Comparison of ENCODE assay signal across 8 mouse cellular contexts in genomic region chr14:116926404-116927171, GRCm38 (mm10). TPM values are rescaled to one million over a fixed set of nuclear protein-coding genes. Genes with fewer than 3 reads are reported as not detected.
A peak's percentile ranks its signal among the peaks of the same experiment; 100 is the strongest.
DNase-seq lines count a peak whose midpoint lies in the region; ATAC-seq lines count a peak whose summit lies in the region.

No protein-coding gene starts in this region.

- peak overlapping the region; percentile 91 for H3K27ac ChIP-seq in intestine, embryonic 16.5 days (ENCODE audit: low read length)

- H3K9ac ChIP-seq in intestine, embryonic 16.5 days (ENCODE audit: low read depth, low read length) = peak overlapping the region; percentile 71

- H3K27me3 ChIP-seq in intestine, embryonic 16.5 days (replicated peaks; ENCODE audit: control insufficient read depth, insufficient read depth, low read length) = no peaks in the 10 kb centered on the region

- DNase-seq in adrenal gland, postnatal 14 days = peak; percentile 78
- DNase-seq in embryo, embryonic 11.5 days (ENCODE audit: low read depth, low spot score) = peak; percentile 65
- DNase-seq in gastrocnemius, postnatal 4 days (ENCODE audit: low spot score in 2 of 2) = peak; percentile 50 to 75
- peak; percentile 82 for DNase-seq in left cerebral cortex, postnatal 4 days
- DNase-seq in mesoderm, embryonic 11.5 days (ENCODE audit: low read depth, low spot score) = peak; percentile 86
- DNase-seq in skeletal muscle tissue, adult 2 months (ENCODE audit: low read depth, low spot score) = peak; percentile 35
- no peak for DNase-seq in spleen, adult 12 weeks (ENCODE audit: low spot score)

- 0% methylated on average over 50 of the region's 52 CpGs for WGBS in intestine, embryonic 16.5 days

- peaks cover 4% of the 10 kb centered on the region; the same call in 1 of the 2 replicates for H3K4me1 ChIP-seq in intestine, embryonic 16.5 days (ENCODE audit: control insufficient read depth, insufficient read depth, low read length)

- peak; percentile 87 for ATAC-seq in intestine, embryonic 16.5 days

- H3K36me3 ChIP-seq in intestine, embryonic 16.5 days (ENCODE audit: control insufficient read depth, insufficient read depth, low read length) = no peaks in the 10 kb centered on the region

- peak overlapping the region; percentile 77 for H3K4me3 ChIP-seq in intestine, embryonic 16.5 days (ENCODE audit: low read length)

- H3K9me3 ChIP-seq in intestine, embryonic 16.5 days (ENCODE audit: control insufficient read depth, low read length) = no peaks in the 10 kb centered on the region

- peak overlapping the region; percentile 92 for H3K4me2 ChIP-seq in intestine, embryonic 16.5 days (ENCODE audit: low read depth, low read length)

- intact Hi-C loops in left cerebral cortex, postnatal 4 days (cut with DNase I) = loop anchor here (5.0 to 10.0 kb wide), 2 partner anchors 1008 to 1094 kb away; no protein-coding TSS in a partner anchor

RNA-seq across cellular contexts. Expression of gene Gpc6, which starts 1.5 kb away (rescaled TPM):
- total RNA-seq in adrenal gland, postnatal 14 days (2021) = 14.4 and 15.7 TPM in 2 replicates
- 10 to 100 TPM; 23.6 to 26.7 TPM for total RNA-seq in gastrocnemius, postnatal 4 days (2021)
- 27.5 and 29.7 TPM in 2 replicates for polyA plus RNA-seq in intestine, embryonic 16.5 days (2015; fragmentation: Nextera tagmentation; extraction: Ambion mirVana)
- total RNA-seq in left cerebral cortex, postnatal 4 days (2021) = 10 to 100 TPM; 24.8 to 26.4 TPM
